Mouse (Mus musculus) sigmoid colon, adult 10 weeks (tissue): ENCODE measurements around the gene Ring1. TPM values are rescaled to one million over a fixed set of nuclear protein-coding genes. Genes with fewer than 3 reads are reported as not detected.

Source experiments
- polyA plus RNA-seq: library from polyadenylated mRNA; stranded (reverse); fragments of 350-450 nt; fragmentation: Illumina TruSeq; extraction: RNeasy Lipid Tissue Mini Kit (QIAGEN cat#74804); gene quantifications from one replicate; pipeline ENCODE4 v1.2.3, GENCODE M21; 2014; ENCODE audit warnings: low read depth, low replicate concordance

Ring1 gene
- polyA plus RNA-seq = 1.8 TPM

GRCm38 (mm10) chr17:34024317-34024821, at the start of gene Ring1:
Gene Ring1, minus strand, starts transcription at chr17:34024680.

GRCm38 (mm10) chr17:34038878-34039561, 14.5 kb upstream of the Ring1 start, which contains the start of gene Col11a2:
Gene Col11a2, plus strand, starts transcription at chr17:34039437.

GRCm38 (mm10) chr17:34031465-34032173, 7.1 kb upstream of the Ring1 start, which contains the start of the genes Slc39a7 and Rxrb:
Gene Slc39a7, minus strand, starts transcription at chr17:34031682.
Gene Rxrb, plus strand, starts transcription at chr17:34031812.

GRCm38 (mm10) chr17:34027656-34028223, 3.3 kb upstream of the Ring1 start, which contains the start of gene H2-Ke6:
Gene H2-Ke6, minus strand, starts transcription at chr17:34028060.

GRCm38 (mm10) chr17:34000150-34000537, 24.3 kb downstream of the Ring1 start, which contains the start of gene H2-K1:
Gene H2-K1, minus strand, starts transcription at chr17:34000347.

Other genes starting within 250 kb of the Ring1 start
- gene Angptl4, start 242.8 kb downstream of the Ring1 start, polyA plus RNA-seq = 1.0 TPM
- gene Kank3, start 214.2 kb downstream of the Ring1 start, polyA plus RNA-seq = 5.3 TPM
- 77.1 TPM for gene Rps28, start 200.1 kb downstream of the Ring1 start, polyA plus RNA-seq
- 28.2 TPM for gene Ndufa7, start 200.1 kb downstream of the Ring1 start, polyA plus RNA-seq
- gene Cd320, start 181.6 kb downstream of the Ring1 start, polyA plus RNA-seq = 5.6 TPM
- not detected for gene Gm7029, start 150.8 kb downstream of the Ring1 start, polyA plus RNA-seq
- gene Kifc1, start 134.0 kb downstream of the Ring1 start, polyA plus RNA-seq = not detected
- gene Platr17, start 119.5 kb downstream of the Ring1 start, polyA plus RNA-seq = not detected
- gene Daxx, start 115.3 kb downstream of the Ring1 start, polyA plus RNA-seq = 6.5 TPM
- gene Tapbp, start 108.8 kb downstream of the Ring1 start, polyA plus RNA-seq = 54.8 TPM
- 1.8 TPM for gene Zbtb22, start 108.8 kb downstream of the Ring1 start, polyA plus RNA-seq
- gene Rgl2, start 95.1 kb downstream of the Ring1 start, polyA plus RNA-seq = 8.0 TPM
- gene Pfdn6, start 84.3 kb downstream of the Ring1 start, polyA plus RNA-seq = 8.4 TPM
- 0.25 TPM for gene Wdr46, start 84.0 kb downstream of the Ring1 start, polyA plus RNA-seq
- gene B3galt4, start 73.2 kb downstream of the Ring1 start, polyA plus RNA-seq = 0.38 TPM
- 4.8 TPM for gene Vps52, start 68.9 kb downstream of the Ring1 start, polyA plus RNA-seq
- 34.2 TPM for gene Rps18, start 68.7 kb downstream of the Ring1 start, polyA plus RNA-seq
- 407 TPM for gene H2-K1, start 24.3 kb downstream of the Ring1 start, polyA plus RNA-seq
- gene H2-Ke6, start 3.4 kb upstream of the Ring1 start, polyA plus RNA-seq = 1.2 TPM
- 0.88 TPM for gene Slc39a7, start 7.0 kb upstream of the Ring1 start, polyA plus RNA-seq
- gene Rxrb, start 7.1 kb upstream of the Ring1 start, polyA plus RNA-seq = 1.5 TPM
- gene Col11a2, start 14.8 kb upstream of the Ring1 start, polyA plus RNA-seq = 0.19 TPM
- gene H2-Oa, start 67.7 kb upstream of the Ring1 start, polyA plus RNA-seq = not detected
- gene H2-DMa, start 94.9 kb upstream of the Ring1 start, polyA plus RNA-seq = 1.8 TPM
- 212 TPM for gene Brd2, start 98.0 kb upstream of the Ring1 start, polyA plus RNA-seq
- 6.1 TPM for gene H2-DMb2, start 118.6 kb upstream of the Ring1 start, polyA plus RNA-seq
- 6.3 TPM for gene H2-DMb1, start 128.4 kb upstream of the Ring1 start, polyA plus RNA-seq
- gene Tap1, start 162.9 kb upstream of the Ring1 start, polyA plus RNA-seq = 4.0 TPM
- gene Psmb9, start 163.1 kb upstream of the Ring1 start, polyA plus RNA-seq = 7.7 TPM
- 4.4 TPM for gene Psmb8, start 173.0 kb upstream of the Ring1 start, polyA plus RNA-seq
- gene Tap2, start 178.8 kb upstream of the Ring1 start, polyA plus RNA-seq = not detected
- gene H2-Ob, start 214.2 kb upstream of the Ring1 start, polyA plus RNA-seq = 25.2 TPM
- gene H2-Ab1, start 233.0 kb upstream of the Ring1 start, polyA plus RNA-seq = 61.2 TPM